17 mouse cellular contexts compared by ENCODE assay signal in the genomic region with DNA sequence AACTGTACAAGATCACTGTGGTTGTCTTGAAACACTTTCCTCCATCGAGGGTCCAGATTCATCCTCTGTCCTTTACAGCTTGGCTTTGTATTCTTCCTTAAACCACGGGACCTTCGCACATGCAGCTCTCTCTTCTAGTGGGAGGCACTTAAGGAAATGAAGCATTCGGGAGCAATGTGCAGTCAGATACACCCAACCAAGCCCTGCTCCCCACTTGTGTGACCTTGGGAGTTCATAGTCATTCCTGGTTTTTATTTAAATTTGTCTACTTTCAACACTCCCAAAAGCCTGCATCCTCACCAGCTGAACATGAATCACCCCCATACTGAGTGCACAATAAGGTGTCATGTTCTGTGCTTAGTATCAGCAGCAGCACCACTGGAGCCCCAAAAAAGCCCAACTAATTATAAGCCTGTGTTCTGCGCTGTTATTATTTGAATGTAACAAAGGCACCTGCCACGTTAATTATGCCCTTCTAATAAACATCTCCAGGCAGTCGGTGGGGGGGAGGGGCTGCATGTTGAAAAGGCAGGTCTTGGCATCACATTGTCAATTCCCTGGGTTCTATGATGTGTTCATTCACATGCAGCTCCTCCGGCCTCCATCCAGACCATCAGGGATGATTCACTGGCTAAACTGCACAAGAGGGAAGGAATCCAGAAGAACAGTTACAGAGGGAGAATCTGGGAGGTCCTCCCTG.
DNase-seq lines count a peak whose midpoint lies in the region; ATAC-seq lines count a peak whose summit lies in the region.
"Had no signal": no experiment of that assay in that cellular context is flagged by ENCODE, and none has a peak within 500 bp of the region (broad histone marks: within the 10 kb centered on the region; RNA-seq: fewer than 3 reads in every experiment).

No protein-coding gene starts in this region.

- 46% methylated on average over 8 of the region's 8 CpGs for WGBS in forebrain, embryonic 16.5 days
- 64% methylated on average over 8 of the region's 8 CpGs for WGBS in forebrain, embryonic 12.5 days
- 65% methylated on average over 8 of the region's 8 CpGs for WGBS in midbrain, embryonic 14.5 days
- WGBS in midbrain, embryonic 11.5 days: 76% methylated on average over 8 of the region's 8 CpGs
- WGBS in hindbrain, embryonic 11.5 days: 83% methylated on average over 8 of the region's 8 CpGs

- no peaks in the 10 kb centered on the region for H3K27me3 ChIP-seq in forebrain, embryonic 16.5 days (replicated peaks; ENCODE audit: control insufficient read depth, insufficient read depth, low read length)
- no peaks in the 10 kb centered on the region for H3K27me3 ChIP-seq in forebrain, embryonic 12.5 days
- no peaks in the 10 kb centered on the region for H3K27me3 ChIP-seq in midbrain, embryonic 14.5 days (ENCODE audit: control insufficient read depth, insufficient read depth, low read length)
- H3K27me3 ChIP-seq in midbrain, embryonic 11.5 days (ENCODE audit: control insufficient read depth, insufficient read depth, low read length): no peaks in the 10 kb centered on the region
- H3K27me3 ChIP-seq in hindbrain, embryonic 11.5 days (ENCODE audit: control insufficient read depth, insufficient read depth, low read length): no peaks in the 10 kb centered on the region
- H3K27me3 ChIP-seq: heart, embryonic 15.5 days; intestine, embryonic 15.5 days had no signal

- no peaks in the 10 kb centered on the region for H3K9me3 ChIP-seq in forebrain, embryonic 16.5 days (ENCODE audit: control insufficient read depth, low read length)
- no peaks in the 10 kb centered on the region for H3K9me3 ChIP-seq in forebrain, embryonic 12.5 days
- H3K9me3 ChIP-seq in midbrain, embryonic 14.5 days (ENCODE audit: control insufficient read depth, low read length): no peaks in the 10 kb centered on the region
- H3K9me3 ChIP-seq in midbrain, embryonic 11.5 days (ENCODE audit: control insufficient read depth, low read length): no peaks in the 10 kb centered on the region
- H3K9me3 ChIP-seq in hindbrain, embryonic 11.5 days (ENCODE audit: control insufficient read depth, low read length): no peaks in the 10 kb centered on the region
- H3K9me3 ChIP-seq: heart, embryonic 15.5 days; intestine, embryonic 15.5 days had no signal

- no peak overlapping the region for H3K27ac ChIP-seq in forebrain, embryonic 16.5 days (ENCODE audit: low read length)
- H3K27ac ChIP-seq in forebrain, embryonic 12.5 days: no peak overlapping the region
- H3K27ac ChIP-seq in midbrain, embryonic 14.5 days (replicated peaks; ENCODE audit: low read depth, low read length): no peak overlapping the region
- no peak overlapping the region for H3K27ac ChIP-seq in midbrain, embryonic 11.5 days (ENCODE audit: low read depth, low read length)
- no peak overlapping the region for H3K27ac ChIP-seq in hindbrain, embryonic 11.5 days (ENCODE audit: low read depth, low read length)
- H3K27ac ChIP-seq: heart, adult 2 months; heart, embryonic 15.5 days; hindbrain, embryonic 14.5 days; intestine, embryonic 15.5 days had no signal

- H3K36me3 ChIP-seq in forebrain, embryonic 16.5 days (ENCODE audit: control insufficient read depth, insufficient read depth): no peaks in the 10 kb centered on the region
- no peaks in the 10 kb centered on the region for H3K36me3 ChIP-seq in forebrain, embryonic 12.5 days (replicated peaks)
- no peaks in the 10 kb centered on the region for H3K36me3 ChIP-seq in midbrain, embryonic 14.5 days (ENCODE audit: control insufficient read depth, insufficient read depth, low read length)
- no peaks in the 10 kb centered on the region for H3K36me3 ChIP-seq in midbrain, embryonic 11.5 days (ENCODE audit: control insufficient read depth, insufficient read depth, low read length)
- H3K36me3 ChIP-seq in hindbrain, embryonic 11.5 days (ENCODE audit: control insufficient read depth, insufficient read depth, low read length): no peaks in the 10 kb centered on the region
- H3K36me3 ChIP-seq: heart, embryonic 15.5 days; intestine, embryonic 15.5 days had no signal

- no peak overlapping the region for H3K4me3 ChIP-seq in forebrain, embryonic 16.5 days (replicated peaks; ENCODE audit: low read length)
- no peak overlapping the region for H3K4me3 ChIP-seq in forebrain, embryonic 12.5 days (replicated peaks)
- H3K4me3 ChIP-seq in midbrain, embryonic 14.5 days (replicated peaks; ENCODE audit: low read depth, low read length): no peak overlapping the region
- H3K4me3 ChIP-seq in midbrain, embryonic 11.5 days (ENCODE audit: low read depth, low read length): no peak overlapping the region
- no peak overlapping the region for H3K4me3 ChIP-seq in hindbrain, embryonic 11.5 days (ENCODE audit: low read depth, low read length)
- H3K4me3 ChIP-seq: heart, adult 2 months; heart, embryonic 15.5 days; intestine, embryonic 15.5 days had no signal

- peaks cover 4% of the 10 kb centered on the region; the same call in 1 of the 2 replicates for H3K4me1 ChIP-seq in forebrain, embryonic 16.5 days (replicated peaks; ENCODE audit: control insufficient read depth, insufficient read depth, low read length)
- peaks cover 3% of the 10 kb centered on the region; the same call in 1 of the 2 replicates for H3K4me1 ChIP-seq in forebrain, embryonic 12.5 days
- H3K4me1 ChIP-seq in midbrain, embryonic 14.5 days (ENCODE audit: control insufficient read depth, insufficient read depth, low read length): no peaks in the 10 kb centered on the region
- no peaks in the 10 kb centered on the region for H3K4me1 ChIP-seq in midbrain, embryonic 11.5 days (ENCODE audit: control insufficient read depth, insufficient read depth, low read length)
- H3K4me1 ChIP-seq in hindbrain, embryonic 11.5 days (replicated peaks; ENCODE audit: control insufficient read depth, insufficient read depth, low read length): no peaks in the 10 kb centered on the region
- H3K4me1 ChIP-seq: heart, embryonic 15.5 days; intestine, embryonic 15.5 days had no signal

- H3K9ac ChIP-seq in forebrain, embryonic 16.5 days (replicated peaks; ENCODE audit: low read depth, low read length): no peak overlapping the region
- no peak overlapping the region for H3K9ac ChIP-seq in forebrain, embryonic 12.5 days
- H3K9ac ChIP-seq in midbrain, embryonic 14.5 days (replicated peaks; ENCODE audit: low read length): no peak overlapping the region
- H3K9ac ChIP-seq in midbrain, embryonic 11.5 days (ENCODE audit: low read length): no peak overlapping the region
- H3K9ac ChIP-seq in hindbrain, embryonic 11.5 days (ENCODE audit: low read depth, low read length): no peak overlapping the region
- H3K9ac ChIP-seq: heart, embryonic 15.5 days; hindbrain, embryonic 14.5 days; intestine, embryonic 15.5 days had no signal

- DNase-seq in midbrain, embryonic 14.5 days: peak; percentile 35
- no peak for DNase-seq in midbrain, embryonic 11.5 days (ENCODE audit: low spot score, missing footprints)
- peak; percentile 81 for DNase-seq in brain, adult 2 months (ENCODE audit: low read depth, low spot score)
- no peak for DNase-seq in urinary bladder, adult 2 months (ENCODE audit: low spot score)
- no peak for DNase-seq in hindbrain, embryonic 11.5 days (ENCODE audit: low spot score)
- DNase-seq: adrenal gland, postnatal 14 days; cerebellum, adult 2 months; heart, adult 2 months; heart, postnatal 4 days; kidney, adult 18-20 months had no signal

- H3K4me2 ChIP-seq in forebrain, embryonic 16.5 days (ENCODE audit: low read length): no peak overlapping the region
- no peak overlapping the region for H3K4me2 ChIP-seq in forebrain, embryonic 12.5 days
- no peak overlapping the region for H3K4me2 ChIP-seq in midbrain, embryonic 14.5 days (ENCODE audit: low read length)
- H3K4me2 ChIP-seq in midbrain, embryonic 11.5 days: no peak overlapping the region
- H3K4me2 ChIP-seq in hindbrain, embryonic 11.5 days (replicated peaks; ENCODE audit: low read depth, low read length): no peak overlapping the region
- H3K4me2 ChIP-seq: heart, embryonic 11.5 days; heart, embryonic 15.5 days; hindbrain, embryonic 14.5 days; intestine, embryonic 15.5 days had no signal

- peak; percentile 77 for ATAC-seq in forebrain, embryonic 16.5 days
- no peak for ATAC-seq in forebrain, embryonic 12.5 days (ENCODE audit: low FRiP score)
- no peak for ATAC-seq in midbrain, embryonic 14.5 days (ENCODE audit: low FRiP score, low TSS enrichment)
- ATAC-seq in midbrain, embryonic 11.5 days (ENCODE audit: low FRiP score): no peak
- ATAC-seq in hindbrain, embryonic 11.5 days (ENCODE audit: low FRiP score): no peak
- ATAC-seq: activated CD4-positive, CD25-positive, alpha-beta regulatory T cell, adult 4 months; intestine, embryonic 15.5 days had no signal

Comparison
In these comparisons a context has a peak if more than half of its experiments do, and no peak if none do; other contexts are left out.
1. DNase-seq: peak in midbrain, embryonic 14.5 days (single experiment) and brain, adult 2 months (single experiment); none in midbrain, embryonic 11.5 days (single experiment), urinary bladder, adult 2 months (single experiment) and hindbrain, embryonic 11.5 days (single experiment).